Mouse (Mus musculus) thymus, postnatal 0 days (tissue): ENCODE data around the gene Iqcg. TPM values are rescaled to one million over a fixed set of nuclear protein-coding genes. Genes with fewer than 3 reads are reported as not detected.
"Not testable (repeated sequence)": the region's sequence is repeated elsewhere in the genome, so short reads cannot be mapped to it uniquely, and the experiment has no call there.

ENCODE experiments used
- DNase-seq: peaks from one replicate; pipeline ENCODE4 v3.0.0-alpha.2; 2015; ENCODE audit warnings: low spot score
- polyA plus RNA-seq: library from polyadenylated mRNA; unstranded; fragments of >200 nt; fragmentation: Nextera tagmentation; extraction: Ambion mirVana; gene quantifications from 2 replicates; pipeline ENCODE4 v1.2.1, GENCODE M21; 2015

The Iqcg gene
- 1.4 and 1.6 TPM in 2 replicates for polyA plus RNA-seq

- peak; percentile 91 for DNase-seq
Measured at GRCm38 (mm10) chr16:33056095-33056785, at the start of gene Iqcg, which contains the start of gene Rpl35a. TSS of gene Iqcg (minus strand) at chr16:33056218. TSS of gene Rpl35a (plus strand) at chr16:33056453.

DNA sequence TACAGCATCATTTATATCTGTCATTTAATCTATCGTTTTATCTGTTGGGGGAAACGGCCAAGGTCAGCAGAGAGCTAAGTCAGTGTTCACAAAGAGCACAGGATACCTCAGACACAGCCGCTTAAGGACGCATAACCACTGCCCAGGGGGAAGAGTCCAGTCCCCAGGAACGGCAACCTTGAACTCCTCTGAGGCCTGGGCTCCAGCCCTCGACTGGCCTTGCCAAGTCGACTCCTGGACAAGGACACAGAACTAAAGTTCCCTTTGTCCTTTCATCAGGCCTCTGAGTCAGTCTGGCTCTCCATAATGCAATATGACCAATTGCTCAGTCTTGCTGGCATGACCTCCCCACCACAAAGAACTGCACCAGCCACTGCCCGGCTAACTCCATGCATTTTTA lies 29.6 kb upstream of the Iqcg start:
- no peak for DNase-seq

- DNase-seq = no peak
Measured at GRCm38 (mm10) chr16:33083996-33084395, 28.0 kb upstream of the Iqcg start.

- no peak for DNase-seq
Measured at GRCm38 (mm10) chr16:33082951-33083350, 26.9 kb upstream of the Iqcg start.

DNA sequence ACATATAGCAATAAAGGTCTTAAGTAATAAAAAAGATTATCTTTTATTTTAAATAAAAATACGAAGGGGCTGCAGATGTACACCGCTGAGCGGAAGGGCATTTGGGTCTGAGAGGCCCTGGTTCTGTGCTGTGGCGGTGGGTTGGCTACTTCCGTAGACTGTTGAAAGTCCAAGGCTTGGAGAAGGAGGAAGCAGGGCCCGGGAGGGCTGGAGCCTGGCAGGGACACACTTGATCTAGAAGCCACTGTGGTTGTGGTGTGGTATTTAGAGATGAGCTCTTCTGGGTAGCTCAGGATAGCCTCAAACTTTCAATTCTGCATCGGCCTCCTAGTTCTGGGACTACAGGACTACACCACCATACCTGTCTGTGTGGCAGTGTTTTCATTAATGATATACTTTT lies 24.0 kb upstream of the Iqcg start:
- DNase-seq = no peak

- no peak for DNase-seq
Measured at GRCm38 (mm10) chr16:33077069-33077627, 21.1 kb upstream of the Iqcg start.

DNA sequence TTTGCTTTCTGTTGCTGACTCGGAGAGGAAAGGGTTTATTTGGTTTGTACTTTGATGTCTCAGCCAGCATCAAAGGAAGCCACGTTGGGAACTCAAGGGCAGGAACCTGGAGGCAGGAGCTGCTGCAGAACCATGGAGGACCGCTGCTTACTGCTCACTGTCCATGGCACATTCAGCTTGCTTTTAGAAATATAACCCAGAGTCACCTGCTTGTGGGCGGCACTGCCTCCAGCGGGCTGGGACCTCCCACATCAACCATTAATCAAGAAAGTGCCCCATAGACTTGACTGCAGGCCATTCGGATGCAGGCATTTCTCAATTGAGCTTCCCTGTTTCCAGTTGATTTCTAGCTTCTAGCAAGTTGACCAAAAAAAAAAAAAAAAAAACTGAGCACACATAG lies 20.1 kb upstream of the Iqcg start:
- DNase-seq = no peak

- DNase-seq = no peak
Measured at GRCm38 (mm10) chr16:33074967-33075366, 18.9 kb upstream of the Iqcg start.

GRCm38 (mm10) chr16:33072871-33073557 lies 17.0 kb upstream of the Iqcg start:
- no peak for DNase-seq

DNA sequence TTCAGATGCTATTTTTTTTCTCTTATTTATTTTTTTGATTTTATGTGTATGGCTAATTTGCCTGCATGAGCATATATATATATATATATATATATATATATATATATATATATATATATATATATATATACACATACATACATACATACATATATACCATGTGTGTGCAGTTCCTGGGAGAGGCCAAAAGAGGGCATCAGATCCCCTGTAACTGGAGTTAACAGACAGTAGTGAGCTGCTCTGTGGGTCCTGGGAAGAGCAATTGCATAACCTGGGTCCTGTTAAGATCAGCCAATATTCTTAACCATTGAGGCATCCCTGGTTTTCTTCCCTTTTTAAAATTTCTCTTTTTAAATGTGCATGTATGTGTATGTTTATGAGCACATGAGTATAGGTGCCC lies 14.9 kb upstream of the Iqcg start:
- no peak for DNase-seq

GRCm38 (mm10) chr16:33064636-33065035 lies 8.6 kb upstream of the Iqcg start:
- DNase-seq = no peak

DNA sequence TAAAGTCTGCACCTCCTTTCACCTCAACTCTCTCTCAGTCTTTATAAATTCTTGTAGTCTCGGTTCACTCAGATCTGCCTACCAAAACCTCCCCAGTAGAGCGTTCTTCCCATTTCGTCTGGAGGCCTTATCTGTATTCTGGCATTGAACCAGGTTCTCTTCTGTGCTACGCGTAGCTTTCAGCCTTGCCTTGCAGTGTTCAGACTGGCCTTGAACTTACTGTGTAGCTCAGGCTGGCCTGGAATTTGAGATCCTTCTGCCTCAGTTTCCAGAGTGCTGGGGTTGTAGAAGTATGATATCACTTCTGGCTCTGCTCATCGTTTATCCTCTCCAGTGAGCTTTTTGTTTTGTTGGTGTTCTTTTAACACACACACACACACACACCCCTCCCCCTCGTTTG lies 7.2 kb upstream of the Iqcg start:
- no peak for DNase-seq

DNA sequence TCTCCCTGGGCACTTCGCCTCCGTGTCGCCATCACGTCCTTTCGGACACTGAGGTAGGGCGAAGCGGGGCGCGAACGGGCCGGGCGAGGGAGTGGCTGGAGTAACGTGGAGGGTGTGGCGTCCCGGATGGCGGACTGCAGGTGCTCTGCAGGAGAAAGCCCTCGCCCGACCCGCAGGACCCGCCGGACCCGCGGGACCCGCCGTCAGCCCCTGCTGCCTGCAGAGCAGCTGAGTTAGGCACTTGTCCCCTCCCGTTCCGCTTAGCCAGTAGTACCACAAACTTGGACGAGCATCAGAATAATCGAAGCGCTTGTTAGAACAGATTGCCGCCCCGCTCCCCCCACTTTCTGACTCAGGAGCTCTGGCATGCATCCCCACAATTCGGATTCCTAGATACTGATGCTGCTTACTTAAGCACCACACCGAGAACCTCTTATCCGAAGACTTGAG lies 6.7 kb upstream of the Iqcg start:
- no peak for DNase-seq

GRCm38 (mm10) chr16:33062024-33062681 lies 6.1 kb upstream of the Iqcg start, which contains the start of gene Lmln:
TSS of gene Lmln (plus strand) at chr16:33062521.
- peak; percentile 55 for DNase-seq

- no peak for DNase-seq
Measured at GRCm38 (mm10) chr16:33061400-33061799, 5.4 kb upstream of the Iqcg start.

GRCm38 (mm10) chr16:33060926-33061325 lies 4.9 kb upstream of the Iqcg start:
- DNase-seq = no peak

GRCm38 (mm10) chr16:33059471-33059870 lies 3.5 kb upstream of the Iqcg start:
- no peak for DNase-seq

DNA sequence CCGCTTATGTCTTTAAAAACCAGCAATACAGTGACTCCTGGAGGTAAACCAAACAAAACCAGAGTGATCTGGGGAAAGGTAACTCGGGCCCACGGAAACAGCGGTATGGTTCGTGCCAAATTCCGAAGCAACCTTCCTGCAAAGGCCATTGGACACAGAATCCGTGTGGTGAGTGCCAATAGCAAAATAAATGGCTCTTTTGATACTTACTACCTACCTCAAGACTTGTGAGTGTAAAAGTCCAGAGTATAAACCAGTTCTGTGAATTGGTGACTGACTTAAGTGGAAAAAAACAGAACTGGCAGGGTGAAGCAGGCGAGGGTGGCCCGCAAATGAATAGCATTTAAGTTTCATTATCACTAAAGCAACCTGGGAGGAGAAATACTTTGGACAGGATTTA lies 2.6 kb upstream of the Iqcg start:
- not testable (repeated sequence) for DNase-seq

GRCm38 (mm10) chr16:33058033-33058432 lies 2.0 kb upstream of the Iqcg start:
- DNase-seq = no peak

DNA sequence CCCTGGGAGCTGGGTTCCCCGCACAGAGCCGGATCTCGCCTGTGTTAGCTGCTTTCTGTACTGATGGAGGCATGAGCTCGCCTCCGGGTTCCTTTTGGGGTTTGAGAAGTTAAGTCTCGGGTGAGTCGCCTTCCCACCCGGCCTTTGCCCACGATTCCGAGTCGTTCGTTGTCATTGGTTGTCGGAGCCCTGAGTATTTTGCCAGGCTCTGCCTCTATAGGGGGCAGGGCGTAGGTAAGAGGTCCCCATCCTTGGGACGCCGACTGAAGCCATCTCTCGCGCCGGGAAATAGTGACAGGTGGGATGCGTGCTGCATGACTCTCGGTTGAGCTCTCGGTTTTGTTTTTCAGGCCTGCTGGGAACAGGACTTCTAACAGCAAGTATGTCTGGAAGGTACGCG lies 768 bp upstream of the Iqcg start:
- no peak for DNase-seq

DNA sequence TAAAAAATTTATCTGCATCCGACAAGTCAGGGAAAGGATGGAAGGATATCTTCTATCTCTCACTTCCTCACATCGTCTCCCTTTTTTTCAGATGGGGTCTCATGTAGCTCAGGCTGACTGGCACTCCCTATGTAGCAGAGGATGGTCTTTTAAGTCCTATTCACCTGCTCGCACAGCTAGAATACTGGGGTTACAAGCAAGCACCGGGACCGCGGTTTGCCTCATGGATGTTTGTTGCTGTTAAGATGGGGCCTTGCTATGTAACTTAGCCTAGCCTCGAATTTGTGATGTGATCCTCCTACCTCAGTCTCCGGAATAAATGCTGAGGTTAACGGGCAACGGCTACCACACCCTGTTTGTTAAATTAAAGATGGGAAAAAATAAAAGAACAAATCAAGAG lies 363 bp downstream of the Iqcg start:
- no peak for DNase-seq

GRCm38 (mm10) chr16:33054927-33055326 lies 1.1 kb downstream of the Iqcg start:
- not testable (repeated sequence) for DNase-seq
